Mouse (Mus musculus): ENCODE measurements around the gene Brinp2. TPM values are rescaled to one million over a fixed set of nuclear protein-coding genes. Genes with fewer than 3 reads are reported as not detected.

Brinp2 gene
- total and polyA plus RNA-seq, 3 experiments: 0.03 TPM; not detected in 2

GRCm38 (mm10) chr1:158385311-158385710 is 29.2 kb upstream of the Brinp2 start:
- H3K9me3 ChIP-seq (replicated peaks; ENCODE audit: insufficient read depth, low read length): no peaks in the 10 kb centered on the region
- no peaks in the 10 kb centered on the region for H3K79me2 ChIP-seq (ENCODE audit: control insufficient read depth, insufficient read depth, low read length, poor library complexity)
- no peak overlapping the region for H3K4me3 ChIP-seq (ENCODE audit: control insufficient read depth in 1 of 2, insufficient read depth in 1 of 2, low read depth in 2 of 2, low read length in 2 of 2)
- no peak overlapping the region for H3K9ac ChIP-seq (ENCODE audit: control insufficient read depth, low read depth, low read length, poor library complexity, severe bottlenecking)
- TF ChIP-seq POLR2A (IDR thresholded peaks at IDR 0.05; ENCODE audit: control insufficient read depth in 1 of 2, insufficient read depth in 1 of 2, low read depth in 1 of 2, low read length in 2 of 2, poor library complexity in 1 of 2) (no peak), KAT2A (conservative IDR thresholded peaks at IDR 0.05; ENCODE audit: low read depth, low read length) (no peak), MXI1 (IDR thresholded peaks at IDR 0.05; ENCODE audit: low read depth, low read length) (no peak), MEF2A (IDR thresholded peaks at IDR 0.05; ENCODE audit: extremely low read depth, insufficient replicate concordance, low read depth, low read length, poor library complexity, severe bottlenecking) (no peak), HCFC1 (IDR thresholded peaks at IDR 0.05; ENCODE audit: low read depth, low read length) (no peak), ZKSCAN1 (IDR thresholded peaks at IDR 0.05; ENCODE audit: low read depth, low read length) (no peak), SIN3A (IDR thresholded peaks at IDR 0.05; ENCODE audit: low read length) (no peak), USF1 (IDR thresholded peaks at IDR 0.05; ENCODE audit: low read depth, low read length) (no peak)
- H3K27ac ChIP-seq (ENCODE audit: control insufficient read depth, low read depth, low read length): no peak overlapping the region
- DNase-seq (ENCODE audit: low read depth, low spot score): no peak
- H3K4me1 ChIP-seq (ENCODE audit: control insufficient read depth in 1 of 2, insufficient read depth in 2 of 2, low read length in 2 of 2): no peaks in the 10 kb centered on the region
- no peaks in the 10 kb centered on the region for H3K27me3 ChIP-seq (ENCODE audit: control insufficient read depth in 1 of 2, insufficient read depth in 2 of 2, low read length in 2 of 2)
- no peaks in the 10 kb centered on the region for H3K36me3 ChIP-seq (ENCODE audit: control insufficient read depth in 1 of 2, insufficient read depth in 2 of 2, low read length in 2 of 2)

GRCm38 (mm10) chr1:158383210-158383609 is 27.1 kb upstream of the Brinp2 start:
- Histone ChIP-seq H3K36me3 (ENCODE audit: control insufficient read depth in 1 of 2, insufficient read depth in 2 of 2, low read length in 2 of 2) (no peaks in the 10 kb centered on the region), H3K4me3 (ENCODE audit: control insufficient read depth in 1 of 2, insufficient read depth in 1 of 2, low read depth in 2 of 2, low read length in 2 of 2) (no peak overlapping the region), H3K4me1 (ENCODE audit: control insufficient read depth in 1 of 2, insufficient read depth in 2 of 2, low read length in 2 of 2) (no peaks in the 10 kb centered on the region), H3K9ac (ENCODE audit: control insufficient read depth, low read depth, low read length, poor library complexity, severe bottlenecking) (no peak overlapping the region), H3K79me2 (ENCODE audit: control insufficient read depth, insufficient read depth, low read length, poor library complexity) (no peaks in the 10 kb centered on the region), H3K27me3 (ENCODE audit: control insufficient read depth in 1 of 2, insufficient read depth in 2 of 2, low read length in 2 of 2) (no peaks in the 10 kb centered on the region), H3K27ac (ENCODE audit: control insufficient read depth, low read depth, low read length) (no peak overlapping the region), H3K9me3 (replicated peaks; ENCODE audit: insufficient read depth, low read length) (no peaks in the 10 kb centered on the region)
- no peak for DNase-seq (ENCODE audit: low read depth, low spot score)
- TF ChIP-seq ELF1 (IDR thresholded peaks at IDR 0.05; ENCODE audit: low read depth, low read length): no peak

DNA sequence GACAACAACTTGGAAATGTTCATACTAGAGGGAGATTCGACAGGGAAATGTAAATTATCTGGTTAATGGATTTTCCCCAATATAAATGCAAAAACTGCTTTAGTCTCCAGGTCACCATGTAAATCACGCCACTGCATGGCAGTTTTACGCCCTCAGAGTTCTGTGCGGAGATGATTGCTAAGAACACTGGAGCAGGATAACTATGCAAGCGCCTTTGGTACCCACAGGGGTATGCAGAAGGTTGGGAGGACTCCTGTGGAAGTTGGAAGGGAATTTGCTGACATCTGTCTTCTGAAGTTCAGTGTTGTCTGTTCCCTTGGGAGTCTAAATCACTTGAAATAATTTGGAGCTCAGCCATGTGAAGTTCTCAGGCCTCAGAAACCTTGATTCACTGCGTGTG is 26.2 kb upstream of the Brinp2 start:
- DNase-seq (ENCODE audit: low read depth, low spot score): no peak
- H3K27me3 ChIP-seq (ENCODE audit: control insufficient read depth in 1 of 2, insufficient read depth in 2 of 2, low read length in 2 of 2): no peaks in the 10 kb centered on the region
- TF ChIP-seq E2F4 (IDR thresholded peaks at IDR 0.05; ENCODE audit: borderline replicate concordance, low read depth, low read length) (no peak), MYB (IDR thresholded peaks at IDR 0.05; ENCODE audit: low read depth, low read length) (no peak), UBTF (IDR thresholded peaks at IDR 0.05; ENCODE audit: borderline replicate concordance, insufficient read depth, low read depth, low read length) (no peak), CHD2 (IDR thresholded peaks at IDR 0.05; ENCODE audit: low read length) (no peak), JUND (IDR thresholded peaks at IDR 0.05; ENCODE audit: low read depth, low read length) (no peak), TAL1 (IDR thresholded peaks at IDR 0.05; ENCODE audit: low read length) (no peak)

More for the DNA sequence above, 26.2 kb upstream of the Brinp2 start:
- H3K36me3 ChIP-seq (ENCODE audit: control insufficient read depth in 1 of 2, insufficient read depth in 2 of 2, low read length in 2 of 2): no peaks in the 10 kb centered on the region
- no peaks in the 10 kb centered on the region for H3K4me1 ChIP-seq (ENCODE audit: control insufficient read depth in 1 of 2, insufficient read depth in 2 of 2, low read length in 2 of 2)
- no peak overlapping the region for H3K27ac ChIP-seq (ENCODE audit: control insufficient read depth, low read depth, low read length)
- no peaks in the 10 kb centered on the region for H3K9me3 ChIP-seq (replicated peaks; ENCODE audit: insufficient read depth, low read length)
- H3K4me3 ChIP-seq (ENCODE audit: control insufficient read depth in 1 of 2, insufficient read depth in 1 of 2, low read depth in 2 of 2, low read length in 2 of 2): no peak overlapping the region
- H3K9ac ChIP-seq (ENCODE audit: control insufficient read depth, low read depth, low read length, poor library complexity, severe bottlenecking): no peak overlapping the region
- H3K79me2 ChIP-seq (ENCODE audit: control insufficient read depth, insufficient read depth, low read length, poor library complexity): no peaks in the 10 kb centered on the region
